Mouse (Mus musculus) induced T-regulatory cell, adult 2 months (primary cell): ENCODE measurements around the gene Slc9a3r1.

Experiments
- DNase-seq: peaks from one replicate; pipeline ENCODE4 v3.0.0-alpha.2; 2012; ENCODE audit warnings: low read depth

Gene Slc9a3r1

GRCm38 (mm10) chr11:115162205-115162601, 938 bp upstream of the Slc9a3r1 start:
- no peak for DNase-seq

- peak; percentile 79 for DNase-seq
These were observed 518 bp downstream of the Slc9a3r1 start for GRCm38 (mm10) chr11:115163568-115164150.

GRCm38 (mm10) chr11:115164341-115164975, 1.3 kb downstream of the Slc9a3r1 start:
- DNase-seq = peak; percentile 74

- peak; percentile 57 for DNase-seq
These were observed 1.8 kb downstream of the Slc9a3r1 start for GRCm38 (mm10) chr11:115164976-115165374.

GRCm38 (mm10) chr11:115166776-115167175, 3.6 kb downstream of the Slc9a3r1 start:
- peak; percentile 9 for DNase-seq

- DNase-seq = peak; percentile 41
These were observed 4.6 kb downstream of the Slc9a3r1 start for GRCm38 (mm10) chr11:115167631-115168249.

GRCm38 (mm10) chr11:115169430-115169829, 6.3 kb downstream of the Slc9a3r1 start:
- DNase-seq = no peak

GRCm38 (mm10) chr11:115171125-115171524, 8.0 kb downstream of the Slc9a3r1 start:
- DNase-seq = no peak

GRCm38 (mm10) chr11:115172825-115173287, 9.7 kb downstream of the Slc9a3r1 start:
- DNase-seq = peak; percentile 71

- peak; percentile 91 for DNase-seq
These were observed 10.6 kb downstream of the Slc9a3r1 start for GRCm38 (mm10) chr11:115173549-115174339.

GRCm38 (mm10) chr11:115176399-115177190, 13.5 kb downstream of the Slc9a3r1 start:
- no peak for DNase-seq

GRCm38 (mm10) chr11:115177559-115178195, 14.5 kb downstream of the Slc9a3r1 start:
- DNase-seq = no peak

- no peak for DNase-seq
These were observed 15.6 kb downstream of the Slc9a3r1 start for GRCm38 (mm10) chr11:115178766-115179165.

GRCm38 (mm10) chr11:115179191-115179590, 16.1 kb downstream of the Slc9a3r1 start:
- DNase-seq = no peak

GRCm38 (mm10) chr11:115179881-115180280, 16.7 kb downstream of the Slc9a3r1 start:
- no peak for DNase-seq

GRCm38 (mm10) chr11:115181913-115182638, 18.9 kb downstream of the Slc9a3r1 start:
- peak; percentile 92 for DNase-seq

GRCm38 (mm10) chr11:115184973-115185372, 21.8 kb downstream of the Slc9a3r1 start:
- DNase-seq = peak; percentile 73

GRCm38 (mm10) chr11:115187224-115187639, 24.1 kb downstream of the Slc9a3r1 start, which contains the start of gene Tmem104:
TSS of gene Tmem104 (plus strand) at chr11:115187487.
- DNase-seq = peak; percentile 99

- DNase-seq = peak; percentile 82
These were observed 24.6 kb downstream of the Slc9a3r1 start, which contains the start of gene Nat9 for GRCm38 (mm10) chr11:115187693-115188092. TSS of gene Nat9 (minus strand) at chr11:115187859.
